Mouse (Mus musculus): ENCODE data around the gene Gm28042.
A peak's percentile ranks its signal among the peaks of the same experiment; 100 is the strongest.

DNA sequence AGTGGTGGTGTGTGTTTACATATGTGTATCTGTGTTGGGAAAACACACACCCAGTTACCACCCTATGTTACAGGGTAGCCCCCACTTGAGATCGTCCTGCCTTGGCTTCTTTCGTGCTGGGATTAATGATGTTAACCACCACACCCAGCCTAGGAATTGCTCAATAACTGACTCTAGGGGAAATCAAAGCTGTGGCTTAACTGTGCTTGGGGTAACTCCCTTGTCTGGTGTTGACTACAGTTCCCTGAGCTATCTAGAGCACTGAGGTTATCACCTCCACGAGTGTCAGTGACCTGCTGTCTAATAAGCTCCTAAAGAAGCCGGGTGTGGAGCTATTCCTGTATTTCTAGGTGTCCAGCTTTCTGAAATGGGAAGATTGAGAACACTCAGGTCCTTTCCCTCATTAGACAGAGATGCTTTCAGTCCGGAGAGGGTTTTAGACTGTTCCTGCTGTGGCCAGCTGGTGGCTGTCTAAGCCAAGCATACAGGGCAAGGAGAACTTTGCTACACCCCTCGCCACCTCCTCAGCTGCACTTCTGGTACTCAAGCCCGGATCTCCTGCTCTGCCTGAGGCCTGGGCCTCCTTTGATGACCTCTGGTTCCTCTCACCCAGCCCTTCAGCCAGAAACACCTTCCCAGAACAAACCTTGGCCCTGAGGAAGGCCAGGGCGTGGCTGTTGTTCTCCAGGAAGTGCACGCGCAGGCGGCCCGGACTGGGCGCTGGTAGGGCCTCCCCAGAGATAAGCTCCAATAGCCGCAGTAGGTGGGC lies 57.5 kb downstream of the Gm28042 start:
- peak; percentile 84 for TF ChIP-seq CTCF (IDR thresholded peaks at IDR 0.05; ENCODE audit: low read depth)
- TF ChIP-seq EP300 (optimal IDR thresholded peaks at IDR 0.05), result no peak

Data from stomach, postnatal 0 days (tissue).